ENCODE assay signal across 13 mouse cellular contexts in genomic region chr7:116268113-116268926, GRCm38 (mm10). TPM values are rescaled to one million over a fixed set of nuclear protein-coding genes. Genes with fewer than 3 reads are reported as not detected.
DNase-seq lines count a peak whose midpoint lies in the region; ATAC-seq and TF ChIP-seq lines count a peak whose summit lies in the region.
"Had no signal": no experiment of that assay in that cellular context is flagged by ENCODE, and none has a peak within 500 bp of the region (broad histone marks: within the 10 kb centered on the region; RNA-seq: fewer than 3 reads in every experiment).

No protein-coding gene starts in this region.

- TF ChIP-seq CTCF in heart, adult 2 months (IDR thresholded peaks at IDR 0.05) = no peak

- H3K4me1 ChIP-seq in heart, embryonic 10.5 days = peaks cover 61% of the 10 kb centered on the region
- H3K4me1 ChIP-seq in heart, adult 2 months (ENCODE audit: control insufficient read depth, insufficient read depth, low read length) = no peaks in the 10 kb centered on the region
- peaks cover 61% of the 10 kb centered on the region for H3K4me1 ChIP-seq in midbrain, embryonic 10.5 days
- H3K4me1 ChIP-seq in midbrain, embryonic 15.5 days = no peaks in the 10 kb centered on the region
- peaks cover 39% of the 10 kb centered on the region for H3K4me1 ChIP-seq in kidney, embryonic 15.5 days
- H3K4me1 ChIP-seq in stomach, embryonic 16.5 days (ENCODE audit: control insufficient read depth, insufficient read depth, low read length) = peaks cover 5% of the 10 kb centered on the region

- ATAC-seq in midbrain, embryonic 15.5 days (replicated peaks) = no peak
- peak; percentile 80 for ATAC-seq in kidney, embryonic 15.5 days (replicated peaks; ENCODE audit: low FRiP score)
- ATAC-seq in stomach, embryonic 16.5 days (ENCODE audit: insufficient read depth, low FRiP score) = peak; percentile 37; the same call in 1 of the 2 replicates
- ATAC-seq: hindbrain, postnatal 0 days had no signal

- H3K4me2 ChIP-seq in midbrain, embryonic 15.5 days = no peak overlapping the region
- peak overlapping the region; percentile 37 for H3K4me2 ChIP-seq in kidney, embryonic 15.5 days
- no peak overlapping the region for H3K4me2 ChIP-seq in stomach, embryonic 16.5 days (ENCODE audit: low read depth, low read length)
- H3K4me2 ChIP-seq: midbrain, embryonic 12.5 days; neural tube, embryonic 12.5 days had no signal

- no peaks in the 10 kb centered on the region for H3K79me2 ChIP-seq in heart, adult 2 months (replicated peaks; ENCODE audit: control insufficient read depth, insufficient read depth, low read length)

- WGBS in heart, embryonic 10.5 days = 29% methylated on average over 13 of the region's 13 CpGs
- 37% methylated on average over 13 of the region's 13 CpGs for WGBS in heart, adult 2 months
- WGBS in midbrain, embryonic 10.5 days = 67% methylated on average over 13 of the region's 13 CpGs
- 59% methylated on average over 13 of the region's 13 CpGs for WGBS in midbrain, embryonic 15.5 days
- 21% methylated on average over 13 of the region's 13 CpGs for WGBS in kidney, embryonic 15.5 days
- 34% methylated on average over 13 of the region's 13 CpGs for WGBS in stomach, embryonic 16.5 days

- H3K36me3 ChIP-seq in heart, embryonic 10.5 days = no peaks in the 10 kb centered on the region
- no peaks in the 10 kb centered on the region for H3K36me3 ChIP-seq in heart, adult 2 months (ENCODE audit: control insufficient read depth, insufficient read depth, low read length)
- H3K36me3 ChIP-seq in midbrain, embryonic 10.5 days = peaks cover 4% of the 10 kb centered on the region; the same call in 1 of the 2 replicates
- H3K36me3 ChIP-seq in midbrain, embryonic 15.5 days (replicated peaks) = no peaks in the 10 kb centered on the region
- no peaks in the 10 kb centered on the region for H3K36me3 ChIP-seq in kidney, embryonic 15.5 days
- H3K36me3 ChIP-seq in stomach, embryonic 16.5 days (ENCODE audit: control insufficient read depth, insufficient read depth, low read length) = no peaks in the 10 kb centered on the region
- H3K36me3 ChIP-seq: midbrain, embryonic 12.5 days; neural tube, embryonic 12.5 days had no signal

- no peaks in the 10 kb centered on the region for H3K9me3 ChIP-seq in heart, embryonic 10.5 days
- 0 out of 2 replicates have a peak, but pooled peaks cover 8% of the 10 kb centered on the region for H3K9me3 ChIP-seq in midbrain, embryonic 10.5 days (replicated peaks)
- H3K9me3 ChIP-seq in midbrain, embryonic 15.5 days = no peaks in the 10 kb centered on the region
- H3K9me3 ChIP-seq in kidney, embryonic 15.5 days (replicated peaks) = no peaks in the 10 kb centered on the region
- H3K9me3 ChIP-seq in stomach, embryonic 16.5 days (replicated peaks; ENCODE audit: control insufficient read depth, low read length) = no peaks in the 10 kb centered on the region
- H3K9me3 ChIP-seq: midbrain, embryonic 12.5 days; neural tube, embryonic 12.5 days had no signal

- no peak overlapping the region for H3K9ac ChIP-seq in heart, adult 2 months (ENCODE audit: low read depth, low read length)
- H3K9ac ChIP-seq in midbrain, embryonic 15.5 days = no peak overlapping the region
- no peak overlapping the region for H3K9ac ChIP-seq in kidney, embryonic 15.5 days
- no peak overlapping the region for H3K9ac ChIP-seq in stomach, embryonic 16.5 days (ENCODE audit: low read length)
- H3K9ac ChIP-seq: midbrain, embryonic 12.5 days; neural tube, embryonic 12.5 days had no signal

- no peak for TF ChIP-seq EP300 in heart, adult 2 months (IDR thresholded peaks at IDR 0.05; ENCODE audit: insufficient read depth, low read depth, low read length)

- H3K4me3 ChIP-seq in heart, embryonic 10.5 days = peak overlapping the region; percentile 32; the same call in 1 of the 2 replicates
- no peak overlapping the region for H3K4me3 ChIP-seq in heart, adult 2 months
- H3K4me3 ChIP-seq in midbrain, embryonic 10.5 days = no peak overlapping the region
- H3K4me3 ChIP-seq in midbrain, embryonic 15.5 days = no peak overlapping the region
- no peak overlapping the region for H3K4me3 ChIP-seq in kidney, embryonic 15.5 days (replicated peaks)
- no peak overlapping the region for H3K4me3 ChIP-seq in stomach, embryonic 16.5 days (replicated peaks; ENCODE audit: low read length)
- H3K4me3 ChIP-seq: midbrain, embryonic 12.5 days; neural tube, embryonic 12.5 days had no signal

- TF ChIP-seq POLR2A in heart, adult 2 months (IDR thresholded peaks at IDR 0.05; ENCODE audit: insufficient read depth, low read depth, low read length) = no peak

- peak overlapping the region; percentile 73 for H3K27ac ChIP-seq in heart, embryonic 10.5 days
- H3K27ac ChIP-seq in heart, adult 2 months = no peak overlapping the region
- H3K27ac ChIP-seq in midbrain, embryonic 10.5 days (replicated peaks) = peak overlapping the region; percentile 9; the same call in 1 of the 2 replicates
- no peak overlapping the region for H3K27ac ChIP-seq in midbrain, embryonic 15.5 days
- peak overlapping the region; percentile 73 for H3K27ac ChIP-seq in kidney, embryonic 15.5 days
- H3K27ac ChIP-seq in stomach, embryonic 16.5 days (ENCODE audit: low read length) = no peak overlapping the region
- H3K27ac ChIP-seq: hindbrain, postnatal 0 days; midbrain, embryonic 12.5 days; neural tube, embryonic 12.5 days had no signal

- peak; percentile 84 for DNase-seq in heart, embryonic 10.5 days (ENCODE audit: low spot score)
- DNase-seq in heart, adult 2 months = no peak
- DNase-seq in midbrain, embryonic 10.5 days (ENCODE audit: low spot score) = no peak
- no peak for DNase-seq in thymus, postnatal 14 days
- DNase-seq in adrenal gland, postnatal 10 days = no peak
- DNase-seq: cerebellum, adult 11 months; embryo, embryonic 11 days had no signal

- intact Hi-C loops in heart, adult 2 months (cut with DNase I) = no loop called here

- no peaks in the 10 kb centered on the region for H3K27me3 ChIP-seq in heart, embryonic 10.5 days (ENCODE audit: insufficient read depth, poor library complexity, severe bottlenecking)
- H3K27me3 ChIP-seq in heart, adult 2 months (ENCODE audit: control insufficient read depth, insufficient read depth, low read length) = no peaks in the 10 kb centered on the region
- no peaks in the 10 kb centered on the region for H3K27me3 ChIP-seq in midbrain, embryonic 10.5 days (ENCODE audit: low read depth, poor library complexity, severe bottlenecking)
- H3K27me3 ChIP-seq in midbrain, embryonic 15.5 days (replicated peaks) = no peaks in the 10 kb centered on the region
- H3K27me3 ChIP-seq in kidney, embryonic 15.5 days = no peaks in the 10 kb centered on the region
- no peaks in the 10 kb centered on the region for H3K27me3 ChIP-seq in stomach, embryonic 16.5 days (ENCODE audit: control insufficient read depth, insufficient read depth, low read length)
- H3K27me3 ChIP-seq: midbrain, embryonic 12.5 days; neural tube, embryonic 12.5 days had no signal

RNA-seq across cellular contexts. Expression of gene Plekha7, which starts 39.9 kb away (rescaled TPM):
- 49.0 and 76.0 TPM in 2 replicates for polyA plus RNA-seq in heart, embryonic 10.5 days (2016; fragmentation: Nextera tagmentation; extraction: Ambion mirVana)
- 1 to 10 TPM; 4.5 to 6.3 TPM for total RNA-seq in heart, adult 2 months (2021)
- 13.7 and 19.3 TPM in 2 replicates for polyA plus RNA-seq in heart, adult 2 months (2012; rRNA removed)
- polyA plus RNA-seq in midbrain, embryonic 10.5 days (2016; fragmentation: Nextera tagmentation; extraction: Ambion mirVana) = 25.5 and 25.7 TPM in 2 replicates
- polyA plus RNA-seq in midbrain, embryonic 15.5 days (2015; fragmentation: Nextera tagmentation; extraction: Ambion mirVana) = 11.1 and 12.2 TPM in 2 replicates
- polyA plus RNA-seq in kidney, embryonic 15.5 days (2015; fragmentation: Nextera tagmentation; extraction: Ambion mirVana) = 14.1 and 14.4 TPM in 2 replicates
- 19.9 and 21.5 TPM in 2 replicates for polyA plus RNA-seq in stomach, embryonic 16.5 days (2015; fragmentation: Nextera tagmentation; extraction: Ambion mirVana)
- 10 to 100 TPM in 1 of 2 experiments, 1 to 10 TPM in 1; 7.9 to 10.9 TPM for total RNA-seq in adrenal gland, postnatal 10 days (2021)

Comparison
In these comparisons a context has a peak if more than half of its experiments do, and no peak if none do; other contexts are left out.
1. H3K27ac ChIP-seq: peak in heart, embryonic 10.5 days (single experiment), midbrain, embryonic 10.5 days (single experiment) and kidney, embryonic 15.5 days (single experiment); none in heart, adult 2 months (single experiment), midbrain, embryonic 15.5 days (single experiment) and stomach, embryonic 16.5 days (single experiment).